Mouse (Mus musculus): ENCODE measurements around the gene Triobp. TPM values are rescaled to one million over a fixed set of nuclear protein-coding genes. Genes with fewer than 3 reads are reported as not detected.

Gene Triobp
- polyA plus RNA-seq, 1 experiment from 2014 or later: 60.1 TPM

- no peak overlapping the region for H3K9ac ChIP-seq (ENCODE audit: low read length)
- no peak overlapping the region for H3K27ac ChIP-seq (ENCODE audit: low read depth, low read length)
- no peaks in the 10 kb centered on the region for H3K36me3 ChIP-seq (ENCODE audit: control insufficient read depth, insufficient read depth, low read length)
- no peaks in the 10 kb centered on the region for H3K9me3 ChIP-seq (ENCODE audit: control insufficient read depth, low read length)
- no peaks in the 10 kb centered on the region for H3K27me3 ChIP-seq (ENCODE audit: control insufficient read depth, insufficient read depth, low read length)
- no peak overlapping the region for H3K4me2 ChIP-seq (ENCODE audit: low read depth, low read length, severe bottlenecking)
- ATAC-seq (replicated peaks; ENCODE audit: low FRiP score) (no peak), DNase-seq (ENCODE audit: low spot score) (no peak)
- 79% methylated on average over 4 of the region's 4 CpGs for WGBS
- H3K4me1 ChIP-seq (replicated peaks; ENCODE audit: control insufficient read depth, insufficient read depth, low read length): 0 out of 2 replicates have a peak, but pooled peaks cover 2% of the 10 kb centered on the region
- no peak overlapping the region for H3K4me3 ChIP-seq (ENCODE audit: low read depth, low read length)
These were observed 12.6 kb downstream of the Triobp start for GRCm38 (mm10) chr15:78960088-78960487.

- Histone ChIP-seq H3K4me2 (ENCODE audit: low read depth, low read length, severe bottlenecking) (no peak overlapping the region), H3K27ac (ENCODE audit: low read depth, low read length) (no peak overlapping the region)
These were observed 15.4 kb downstream of the Triobp start for GRCm38 (mm10) chr15:78962885-78963284.

GRCm38 (mm10) chr15:78971626-78972025 is 24.1 kb downstream of the Triobp start:
- H3K9ac ChIP-seq (ENCODE audit: low read length): no peak overlapping the region
- 86% methylated on average over 6 of the region's 6 CpGs for WGBS
- H3K27me3 ChIP-seq (ENCODE audit: control insufficient read depth, insufficient read depth, low read length): no peaks in the 10 kb centered on the region
- ATAC-seq (replicated peaks; ENCODE audit: low FRiP score): no peak
- H3K4me1 ChIP-seq (replicated peaks; ENCODE audit: control insufficient read depth, insufficient read depth, low read length): no peaks in the 10 kb centered on the region
- H3K36me3 ChIP-seq (ENCODE audit: control insufficient read depth, insufficient read depth, low read length): no peaks in the 10 kb centered on the region; the same call in 1 of the 2 replicates
- no peak for DNase-seq (ENCODE audit: low spot score)
- no peak overlapping the region for H3K4me3 ChIP-seq (ENCODE audit: low read depth, low read length)
- H3K4me2 ChIP-seq (ENCODE audit: low read depth, low read length, severe bottlenecking): no peak overlapping the region
- no peaks in the 10 kb centered on the region for H3K9me3 ChIP-seq (ENCODE audit: control insufficient read depth, low read length)
- H3K27ac ChIP-seq (ENCODE audit: low read depth, low read length): no peak overlapping the region

More at GRCm38 (mm10) chr15:78962885-78963284, 15.4 kb downstream of the Triobp start:
- ATAC-seq (replicated peaks; ENCODE audit: low FRiP score) (0 out of 2 replicates have a peak, but pooled peaks have one; percentile 24), DNase-seq (ENCODE audit: low spot score) (peak; percentile 73)
- no peak overlapping the region for H3K4me3 ChIP-seq (ENCODE audit: low read depth, low read length)
- 0 out of 2 replicates have a peak, but pooled peaks cover 2% of the 10 kb centered on the region for H3K4me1 ChIP-seq (replicated peaks; ENCODE audit: control insufficient read depth, insufficient read depth, low read length)
- no peaks in the 10 kb centered on the region for H3K9me3 ChIP-seq (ENCODE audit: control insufficient read depth, low read length)
- no peaks in the 10 kb centered on the region for H3K27me3 ChIP-seq (ENCODE audit: control insufficient read depth, insufficient read depth, low read length)
- no peak overlapping the region for H3K9ac ChIP-seq (ENCODE audit: low read length)
- WGBS: 37% methylated on average over 2 of the region's 2 CpGs
- H3K36me3 ChIP-seq (ENCODE audit: control insufficient read depth, insufficient read depth, low read length): no peaks in the 10 kb centered on the region; the same call in 1 of the 2 replicates

- no peak overlapping the region for H3K9ac ChIP-seq (ENCODE audit: low read length)
- no peaks in the 10 kb centered on the region for H3K27me3 ChIP-seq (ENCODE audit: control insufficient read depth, insufficient read depth, low read length)
- no peak overlapping the region for H3K4me2 ChIP-seq (ENCODE audit: low read depth, low read length, severe bottlenecking)
- H3K27ac ChIP-seq (ENCODE audit: low read depth, low read length): no peak overlapping the region
- ATAC-seq (replicated peaks; ENCODE audit: low FRiP score): no peak
- WGBS: 78% methylated on average over 7 of the region's 7 CpGs
- no peak for DNase-seq (ENCODE audit: low spot score)
- H3K36me3 ChIP-seq (ENCODE audit: control insufficient read depth, insufficient read depth, low read length): no peaks in the 10 kb centered on the region
- no peaks in the 10 kb centered on the region for H3K4me1 ChIP-seq (replicated peaks; ENCODE audit: control insufficient read depth, insufficient read depth, low read length)
- no peak overlapping the region for H3K4me3 ChIP-seq (ENCODE audit: low read depth, low read length)
- H3K9me3 ChIP-seq (ENCODE audit: control insufficient read depth, low read length): no peaks in the 10 kb centered on the region
These were observed 26.4 kb downstream of the Triobp start for GRCm38 (mm10) chr15:78973950-78974349.

- no peak overlapping the region for H3K27ac ChIP-seq (ENCODE audit: low read depth, low read length)
- peaks cover 4% of the 10 kb centered on the region; the same call in 1 of the 2 replicates for H3K4me1 ChIP-seq (replicated peaks; ENCODE audit: control insufficient read depth, insufficient read depth, low read length)
- DNase-seq (ENCODE audit: low spot score) (no peak), ATAC-seq (replicated peaks; ENCODE audit: low FRiP score) (no peak)
- no peaks in the 10 kb centered on the region for H3K36me3 ChIP-seq (ENCODE audit: control insufficient read depth, insufficient read depth, low read length)
- no peaks in the 10 kb centered on the region for H3K9me3 ChIP-seq (ENCODE audit: control insufficient read depth, low read length)
- H3K4me3 ChIP-seq (ENCODE audit: low read depth, low read length): no peak overlapping the region
- no peak overlapping the region for H3K9ac ChIP-seq (ENCODE audit: low read length)
- 85% methylated on average over 8 of the region's 8 CpGs for WGBS
- H3K27me3 ChIP-seq (ENCODE audit: control insufficient read depth, insufficient read depth, low read length): no peaks in the 10 kb centered on the region
- H3K4me2 ChIP-seq (ENCODE audit: low read depth, low read length, severe bottlenecking): no peak overlapping the region
These were observed 30.2 kb downstream of the Triobp start for GRCm38 (mm10) chr15:78977676-78978159.

GRCm38 (mm10) chr15:78978875-78979274 is 31.4 kb downstream of the Triobp start:
- WGBS: 33% methylated on average over 4 of the region's 4 CpGs
- H3K4me3 ChIP-seq (ENCODE audit: low read depth, low read length): no peak overlapping the region
- peaks cover 9% of the 10 kb centered on the region; the same call in 1 of the 2 replicates for H3K4me1 ChIP-seq (replicated peaks; ENCODE audit: control insufficient read depth, insufficient read depth, low read length)
- H3K27me3 ChIP-seq (ENCODE audit: control insufficient read depth, insufficient read depth, low read length): no peaks in the 10 kb centered on the region
- no peak overlapping the region for H3K4me2 ChIP-seq (ENCODE audit: low read depth, low read length, severe bottlenecking)
- H3K9me3 ChIP-seq (ENCODE audit: control insufficient read depth, low read length): no peaks in the 10 kb centered on the region
- DNase-seq (ENCODE audit: low spot score) (no peak), ATAC-seq (replicated peaks; ENCODE audit: low FRiP score) (no peak)
- no peak overlapping the region; the same call in 1 of the 2 replicates for H3K9ac ChIP-seq (ENCODE audit: low read length)
- H3K27ac ChIP-seq (ENCODE audit: low read depth, low read length): no peak overlapping the region
- H3K36me3 ChIP-seq (ENCODE audit: control insufficient read depth, insufficient read depth, low read length): no peaks in the 10 kb centered on the region

GRCm38 (mm10) chr15:78980084-78980483 is 32.6 kb downstream of the Triobp start:
- H3K36me3 ChIP-seq (ENCODE audit: control insufficient read depth, insufficient read depth, low read length): no peaks in the 10 kb centered on the region
- no peak overlapping the region for H3K4me3 ChIP-seq (ENCODE audit: low read depth, low read length)
- no peak for DNase-seq (ENCODE audit: low spot score)
- peaks cover 9% of the 10 kb centered on the region; the same call in 1 of the 2 replicates for H3K4me1 ChIP-seq (replicated peaks; ENCODE audit: control insufficient read depth, insufficient read depth, low read length)
- no peak overlapping the region for H3K4me2 ChIP-seq (ENCODE audit: low read depth, low read length, severe bottlenecking)
- no peaks in the 10 kb centered on the region for H3K27me3 ChIP-seq (ENCODE audit: control insufficient read depth, insufficient read depth, low read length)
- ATAC-seq (replicated peaks; ENCODE audit: low FRiP score): no peak
- no peak overlapping the region for H3K27ac ChIP-seq (ENCODE audit: low read depth, low read length)
- 89% methylated on average over 4 of the region's 4 CpGs for WGBS
- H3K9me3 ChIP-seq (ENCODE audit: control insufficient read depth, low read length): no peaks in the 10 kb centered on the region
- H3K9ac ChIP-seq (ENCODE audit: low read length): 0 out of 2 replicates have a peak overlapping the region, but pooled peaks have one; percentile 12

- Histone ChIP-seq H3K9me3 (ENCODE audit: control insufficient read depth, low read length) (no peaks in the 10 kb centered on the region), H3K4me2 (ENCODE audit: low read depth, low read length, severe bottlenecking) (peak overlapping the region; percentile 88), H3K4me3 (ENCODE audit: low read depth, low read length) (peak overlapping the region; percentile 87), H3K27me3 (ENCODE audit: control insufficient read depth, insufficient read depth, low read length) (no peaks in the 10 kb centered on the region), H3K27ac (ENCODE audit: low read depth, low read length) (peak overlapping the region; percentile 51), H3K9ac (ENCODE audit: low read length) (peak overlapping the region; percentile 71), H3K36me3 (ENCODE audit: control insufficient read depth, insufficient read depth, low read length) (no peaks in the 10 kb centered on the region), H3K4me1 (replicated peaks; ENCODE audit: control insufficient read depth, insufficient read depth, low read length) (peaks cover 9% of the 10 kb centered on the region; the same call in 1 of the 2 replicates)
- ATAC-seq (replicated peaks; ENCODE audit: low FRiP score): peak; percentile 86
- DNase-seq (ENCODE audit: low spot score): peak; percentile 98
- WGBS: 1% methylated on average over 54 of the region's 67 CpGs
These were observed 35.3 kb downstream of the Triobp start for GRCm38 (mm10) chr15:78982658-78983435.
